Mouse (Mus musculus) heart, adult 18-20 months (tissue): ENCODE results near the gene Racgap1. TPM values are rescaled to one million over a fixed set of nuclear protein-coding genes. Genes with fewer than 3 reads are reported as not detected.

Source experiments
- DNase-seq, 2 experiments: peaks; one replicate each; pipeline ENCODE4 v3.0.0; 2021 to 2022; ENCODE audit warnings: mixed read lengths in 1 of 2
- total RNA-seq, 2 experiments: library from RNA; stranded (reverse); gene quantifications; 2 replicates each; pipeline ENCODE4 v1.2.3; 2021

Racgap1 gene
- total RNA-seq, 2 experiments from 2014 or later = 0.82 to 1.6 TPM

DNA sequence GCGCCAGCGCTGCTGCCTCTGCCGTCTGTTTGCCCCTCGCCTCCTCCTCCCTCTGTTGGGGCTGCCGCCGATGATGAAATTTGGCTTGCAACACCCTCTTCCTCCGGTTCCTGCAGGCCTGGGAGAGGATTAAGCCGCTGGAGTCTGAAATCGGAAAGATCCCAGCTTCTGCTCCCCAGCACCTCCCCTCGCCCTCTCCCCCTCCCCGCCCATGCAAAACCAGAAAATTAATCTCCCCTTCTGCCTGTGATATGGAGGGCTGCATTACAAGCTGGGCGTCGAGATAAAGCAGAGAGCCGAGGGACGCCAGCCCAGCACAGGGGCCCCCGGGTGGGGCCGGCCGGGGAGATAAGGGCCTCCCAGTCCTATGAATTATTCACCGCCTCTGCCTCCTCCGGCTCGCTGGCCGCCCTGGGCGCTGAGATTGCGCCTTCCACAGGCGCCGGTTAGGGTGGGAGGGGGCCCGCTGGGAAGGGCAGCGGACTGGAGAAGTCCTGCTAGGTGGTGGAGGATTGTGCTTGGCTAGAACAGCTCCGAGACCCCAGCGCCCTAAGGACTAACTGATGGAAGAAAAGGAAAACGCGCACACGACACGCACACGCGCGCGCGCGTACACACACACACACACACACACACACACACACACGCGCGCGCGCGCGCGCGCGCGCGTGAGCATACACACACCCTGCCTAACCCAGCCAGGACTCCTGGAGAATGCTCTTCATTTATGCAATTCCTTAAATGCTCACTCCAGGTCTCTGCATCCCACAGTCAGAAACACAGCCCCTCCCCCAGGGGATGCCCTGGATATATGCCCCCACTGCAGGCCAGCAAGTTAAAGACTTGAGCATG, 13.4 kb upstream of the Racgap1 start:
- peak; percentile 65 to 74 for DNase-seq

GRCm38 (mm10) chr15:99663964-99664599, 12.6 kb upstream of the Racgap1 start:
- no peak for DNase-seq

GRCm38 (mm10) chr15:99662371-99662770, 10.9 kb upstream of the Racgap1 start:
- DNase-seq = no peak

DNA sequence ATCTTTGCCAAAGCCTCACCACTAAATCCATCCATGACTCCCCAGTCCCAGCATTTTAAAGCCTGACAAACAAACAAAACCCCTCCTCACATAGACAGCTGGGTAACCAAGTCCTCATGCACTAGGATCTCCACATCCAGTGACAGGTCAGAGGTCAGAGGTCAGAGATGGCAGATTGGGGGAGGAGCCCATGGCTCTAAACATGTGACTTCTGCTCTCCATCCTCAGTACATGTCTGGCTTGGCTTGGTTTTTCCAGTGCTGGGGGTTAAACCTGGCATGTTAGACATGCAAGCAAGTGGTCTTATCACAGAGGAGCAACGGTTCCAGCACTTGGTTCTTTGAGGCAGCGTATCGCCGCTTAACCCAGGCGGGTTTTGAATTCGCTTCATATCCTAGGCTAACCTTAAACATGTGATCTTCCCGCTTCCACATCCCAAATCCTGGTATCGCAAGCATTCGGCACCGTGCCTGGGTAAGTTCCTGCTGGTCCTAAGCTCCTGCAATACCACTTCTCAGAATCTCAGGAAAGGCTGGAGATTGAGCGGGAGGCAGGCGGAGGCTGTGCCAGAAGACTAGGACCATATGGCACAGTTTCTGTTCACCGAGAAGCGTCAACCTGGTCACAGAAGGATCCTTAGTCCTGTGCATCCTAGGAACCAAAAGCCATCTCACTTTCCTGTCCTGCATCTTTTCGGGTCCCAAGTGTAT, 9.8 kb upstream of the Racgap1 start:
- DNase-seq = no peak

DNA sequence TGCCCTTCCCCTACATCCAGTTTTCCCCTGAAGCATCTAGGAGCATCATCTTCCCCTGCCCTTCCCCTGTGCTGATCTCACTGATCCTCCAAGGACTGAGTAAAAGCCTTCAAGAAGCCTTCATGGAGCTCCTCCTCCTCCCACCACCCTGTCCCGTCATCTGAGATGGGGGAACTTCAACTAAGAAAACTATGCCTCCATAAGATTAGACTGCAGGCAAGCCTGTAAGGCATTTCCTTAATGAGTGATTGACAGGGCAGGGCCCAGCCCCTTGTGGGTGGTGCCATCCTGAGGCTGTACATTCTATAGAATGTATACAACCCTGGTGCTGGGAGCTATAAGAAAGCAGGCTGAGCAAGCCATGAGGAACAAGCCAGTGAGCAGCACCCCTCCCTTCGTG, 7.0 kb upstream of the Racgap1 start:
- no peak for DNase-seq

- DNase-seq = no peak
These were observed 4.5 kb upstream of the Racgap1 start for GRCm38 (mm10) chr15:99655956-99656355.

GRCm38 (mm10) chr15:99653876-99654275, 2.4 kb upstream of the Racgap1 start:
- no peak for DNase-seq

DNA sequence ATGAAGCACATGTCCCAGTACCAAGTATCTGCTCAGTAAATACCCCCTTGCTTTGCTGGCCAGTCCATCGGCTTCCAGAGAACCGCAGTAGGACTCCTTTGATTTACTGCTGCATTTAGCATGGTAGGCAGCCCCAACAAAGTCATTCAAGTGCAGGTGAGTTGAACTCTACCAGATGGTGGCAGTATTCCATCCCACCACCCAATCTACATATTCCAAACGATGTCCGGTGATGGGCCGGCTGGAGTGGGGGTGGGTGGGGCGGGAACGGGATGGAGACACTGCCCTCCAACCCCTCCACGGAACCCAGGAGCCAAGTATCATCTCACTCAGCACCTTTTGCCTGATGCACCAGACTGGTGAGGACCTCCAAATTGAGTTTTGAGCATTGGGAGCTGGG, 1.8 kb upstream of the Racgap1 start:
- no peak for DNase-seq

DNA sequence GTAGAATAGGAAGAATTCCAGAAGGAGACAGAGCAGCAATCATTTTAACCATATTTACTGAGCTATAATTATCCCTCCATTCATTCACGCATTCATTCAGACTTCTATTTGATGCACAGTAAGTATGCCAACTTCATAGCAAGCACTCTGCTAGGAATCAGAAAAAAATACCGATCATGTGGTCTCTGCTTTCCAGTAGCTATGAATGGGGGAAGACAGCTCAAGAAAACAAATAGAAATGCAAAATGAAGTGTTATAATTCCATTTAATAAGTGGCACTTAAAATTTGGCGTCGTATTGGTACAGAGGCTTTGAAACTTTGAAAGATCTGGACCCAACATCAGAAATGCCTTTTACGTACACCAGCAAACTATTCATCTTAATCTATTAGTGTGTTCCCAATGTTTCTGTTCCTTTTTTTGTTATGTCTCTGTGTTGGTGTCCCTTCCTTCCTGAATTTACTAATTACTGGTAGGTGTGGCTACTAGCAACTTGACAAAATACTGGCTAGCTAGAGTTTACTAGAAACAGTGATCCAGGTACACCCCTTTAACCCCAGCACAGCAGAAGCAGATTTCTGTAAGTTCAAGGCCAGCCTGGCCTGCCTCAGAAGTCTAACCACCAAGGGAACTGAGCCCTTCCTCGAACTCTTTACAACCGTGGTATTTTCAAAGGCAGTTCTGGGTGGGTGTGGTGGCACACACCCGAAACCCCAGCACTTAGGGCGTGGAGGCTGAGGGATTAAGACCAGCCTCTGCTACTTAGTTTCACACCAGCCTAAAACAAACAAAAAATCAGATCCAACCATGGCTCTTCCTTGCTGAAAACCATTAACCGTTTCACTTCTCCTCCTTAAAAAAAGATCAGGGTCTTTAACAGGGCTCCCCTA, 772 bp upstream of the Racgap1 start:
- DNase-seq = no peak

- no peak for DNase-seq
These were observed 1.2 kb downstream of the Racgap1 start for GRCm38 (mm10) chr15:99650304-99650703.

- DNase-seq = no peak
These were observed 2.2 kb downstream of the Racgap1 start for GRCm38 (mm10) chr15:99649067-99649761.

DNA sequence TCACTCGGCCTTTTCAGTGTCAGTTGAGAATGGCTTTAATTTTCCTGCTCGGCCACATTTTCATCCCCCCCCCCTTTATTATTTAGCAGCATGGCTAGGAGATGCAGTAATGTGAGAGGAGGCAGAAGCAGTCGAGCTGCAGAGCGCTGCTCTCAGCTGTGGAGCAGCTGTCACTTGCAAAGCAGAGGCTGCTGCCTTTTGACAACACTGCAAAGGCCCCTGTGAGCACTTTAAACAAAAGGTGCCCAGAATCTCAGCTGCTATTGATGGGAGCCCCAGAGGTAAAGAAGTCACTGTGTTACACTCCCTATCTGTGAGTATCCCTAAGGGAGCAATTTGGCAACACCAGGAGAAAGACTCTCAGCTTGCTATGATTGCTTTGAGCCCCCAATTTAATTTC, 3.1 kb downstream of the Racgap1 start:
- DNase-seq = no peak

DNA sequence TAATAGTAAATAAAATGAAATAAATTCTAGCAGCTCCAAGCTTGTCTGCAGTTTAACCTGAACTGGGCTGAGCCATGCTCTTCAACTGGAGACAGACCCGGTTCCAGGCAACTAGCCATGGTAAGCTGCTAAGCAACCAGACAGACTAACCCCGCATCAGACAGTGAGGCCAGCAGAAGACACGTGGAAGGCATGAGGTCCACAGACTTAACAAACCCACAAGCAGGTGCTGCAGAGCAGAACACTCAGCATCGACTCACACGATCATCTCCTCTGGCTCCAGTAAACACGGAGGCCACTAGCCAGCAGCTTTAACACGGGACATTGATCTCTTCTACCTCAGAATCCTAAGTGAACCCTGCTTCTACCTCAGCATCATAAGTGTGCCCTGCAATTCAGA, 6.7 kb downstream of the Racgap1 start:
- peak; percentile 13 to 28 for DNase-seq

DNA sequence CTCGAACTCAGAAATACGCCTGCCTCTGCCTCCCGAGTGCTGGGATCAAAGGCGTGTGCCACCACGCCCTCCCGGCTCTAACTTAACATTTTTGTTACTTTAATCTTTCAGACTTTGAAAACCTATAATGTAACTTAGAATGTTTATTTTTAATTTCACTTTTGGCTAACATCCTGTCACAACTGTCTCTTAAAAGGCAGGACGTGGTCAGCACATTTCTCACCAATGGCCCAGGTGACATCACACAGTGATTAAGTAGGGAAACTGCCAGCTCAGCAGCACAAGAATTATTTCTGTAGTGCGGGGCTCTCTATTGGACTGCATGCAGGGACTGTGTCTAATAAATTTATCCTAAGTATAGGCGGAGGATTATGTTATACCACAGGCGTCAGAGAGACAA, 7.6 kb downstream of the Racgap1 start:
- DNase-seq = no peak

GRCm38 (mm10) chr15:99642622-99643021, 8.8 kb downstream of the Racgap1 start:
- no peak for DNase-seq

- DNase-seq = no peak
These were observed 13.4 kb downstream of the Racgap1 start for GRCm38 (mm10) chr15:99638124-99638485.

- no peak for DNase-seq
These were observed 13.9 kb downstream of the Racgap1 start for GRCm38 (mm10) chr15:99637405-99638123.

DNA sequence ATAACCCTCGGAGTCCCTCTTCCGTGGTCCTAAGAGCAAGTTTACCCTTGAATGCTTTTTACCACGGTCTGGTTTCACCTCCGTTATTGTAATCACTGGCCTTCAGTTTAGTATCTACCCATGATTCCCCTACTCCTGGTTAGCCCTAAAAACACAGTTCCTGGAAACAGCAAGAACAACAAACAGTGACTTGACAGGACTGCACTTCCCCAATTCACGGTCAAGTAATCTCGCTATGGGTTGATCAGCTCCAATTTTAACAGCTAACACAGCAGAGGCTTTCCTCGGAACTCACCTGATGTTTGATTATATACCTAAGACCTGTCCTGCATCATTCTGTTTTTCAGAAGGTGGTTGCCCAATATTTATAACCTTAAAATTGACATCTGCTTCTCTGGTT, 16.8 kb downstream of the Racgap1 start:
- DNase-seq = peak in 1 of 2 experiments; percentile 12

GRCm38 (mm10) chr15:99631618-99632017, 19.8 kb downstream of the Racgap1 start:
- no peak for DNase-seq

GRCm38 (mm10) chr15:99622063-99622462, 29.4 kb downstream of the Racgap1 start:
- DNase-seq = no peak

GRCm38 (mm10) chr15:99619821-99620220, 31.6 kb downstream of the Racgap1 start:
- DNase-seq = no peak
